Mouse (Mus musculus): ENCODE measurements around the gene Emcn.

Emcn gene

GRCm38 (mm10) chr3:137340938-137341337, at the start of gene Emcn:
TSS of gene Emcn (plus strand) at chr3:137341067.
- DNase-seq (ENCODE audit: low spot score) = no peak

- DNase-seq (ENCODE audit: low spot score) = no peak
Measured at GRCm38 (mm10) chr3:137293174-137293591, 47.7 kb upstream of the Emcn start.

GRCm38 (mm10) chr3:137298230-137298629, 42.6 kb upstream of the Emcn start:
- DNase-seq (ENCODE audit: low spot score) = no peak

GRCm38 (mm10) chr3:137300210-137300609, 40.7 kb upstream of the Emcn start:
- no peak for DNase-seq (ENCODE audit: low spot score)

GRCm38 (mm10) chr3:137301195-137301594, 39.7 kb upstream of the Emcn start:
- no peak for DNase-seq (ENCODE audit: low spot score)

GRCm38 (mm10) chr3:137302804-137303203, 38.1 kb upstream of the Emcn start:
- no peak for DNase-seq (ENCODE audit: low spot score)

GRCm38 (mm10) chr3:137309959-137310358, 30.9 kb upstream of the Emcn start:
- DNase-seq (ENCODE audit: low spot score) = no peak

- DNase-seq (ENCODE audit: low spot score) = no peak
Measured at GRCm38 (mm10) chr3:137312540-137312939, 28.3 kb upstream of the Emcn start.

- no peak for DNase-seq (ENCODE audit: low spot score)
Measured at GRCm38 (mm10) chr3:137313775-137314362, 27.0 kb upstream of the Emcn start.

- no peak for DNase-seq (ENCODE audit: low spot score)
Measured at GRCm38 (mm10) chr3:137318371-137318770, 22.5 kb upstream of the Emcn start.

GRCm38 (mm10) chr3:137319950-137320349, 20.9 kb upstream of the Emcn start:
- DNase-seq (ENCODE audit: low spot score) = no peak

GRCm38 (mm10) chr3:137322304-137322703, 18.6 kb upstream of the Emcn start:
- DNase-seq (ENCODE audit: low spot score) = peak; percentile 8

GRCm38 (mm10) chr3:137329898-137330297, 11.0 kb upstream of the Emcn start:
- no peak for DNase-seq (ENCODE audit: low spot score)

- no peak for DNase-seq (ENCODE audit: low spot score)
Measured at GRCm38 (mm10) chr3:137330950-137331349, 9.9 kb upstream of the Emcn start.

GRCm38 (mm10) chr3:137332531-137332930, 8.3 kb upstream of the Emcn start:
- DNase-seq (ENCODE audit: low spot score) = no peak

GRCm38 (mm10) chr3:137335957-137336356, 4.9 kb upstream of the Emcn start:
- peak; percentile 20 for DNase-seq (ENCODE audit: low spot score)

- no peak for DNase-seq (ENCODE audit: low spot score)
Measured at GRCm38 (mm10) chr3:137343446-137343845, 2.6 kb downstream of the Emcn start.

GRCm38 (mm10) chr3:137351882-137352281, 11.0 kb downstream of the Emcn start:
- no peak for DNase-seq (ENCODE audit: low spot score)

GRCm38 (mm10) chr3:137356697-137357096, 15.8 kb downstream of the Emcn start:
- DNase-seq (ENCODE audit: low spot score) = no peak

- no peak for DNase-seq (ENCODE audit: low spot score)
Measured at GRCm38 (mm10) chr3:137367123-137367825, 26.4 kb downstream of the Emcn start.

GRCm38 (mm10) chr3:137367826-137368325, 27.0 kb downstream of the Emcn start:
- peak; percentile 44 for DNase-seq (ENCODE audit: low spot score)

GRCm38 (mm10) chr3:137372854-137373253, 32.0 kb downstream of the Emcn start:
- no peak for DNase-seq (ENCODE audit: low spot score)

- DNase-seq (ENCODE audit: low spot score) = peak; percentile 33
Measured at GRCm38 (mm10) chr3:137382311-137382710, 41.4 kb downstream of the Emcn start.

- no peak for DNase-seq (ENCODE audit: low spot score)
Measured at GRCm38 (mm10) chr3:137395588-137395987, 54.7 kb downstream of the Emcn start.
